Mouse (Mus musculus) megakaryocyte, embryonic 14.5 days (primary cell): ENCODE data around the gene Plxna2.

Experiments used
- FLI1 ChIP-seq: IDR thresholded peaks from 2 replicates; pipeline ENCODE4 v1.6.1; 2012; ENCODE audit warnings: low read length, inconsistent platforms, mixed read lengths
- GATA1 ChIP-seq: IDR thresholded peaks from 3 replicates; pipeline ENCODE4 v1.6.1; 2012; ENCODE audit warnings: mixed read lengths, low read length, inconsistent platforms, borderline replicate concordance

DNA sequence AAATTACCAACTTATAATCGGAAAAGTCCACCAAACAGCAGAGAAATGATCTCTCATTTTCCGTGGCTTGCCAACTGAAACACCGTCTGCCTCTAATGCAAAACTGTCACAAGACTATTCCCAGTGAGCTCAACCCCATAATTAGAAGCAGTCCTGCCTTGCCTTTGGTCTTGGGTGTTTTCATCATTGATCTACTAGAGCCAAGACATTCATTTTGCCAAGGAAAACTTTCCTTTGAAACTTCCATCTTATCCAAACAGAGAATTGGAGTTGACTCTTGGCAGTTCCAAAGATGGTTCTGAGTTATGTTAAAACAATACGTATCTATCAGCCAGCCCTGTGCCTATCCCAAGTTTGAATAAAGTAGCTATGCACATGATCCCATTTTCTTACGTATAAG, 24.9 kb upstream of the Plxna2 start:
- TF ChIP-seq GATA1 (no peak), FLI1 (no peak)
